In the genomic region with DNA sequence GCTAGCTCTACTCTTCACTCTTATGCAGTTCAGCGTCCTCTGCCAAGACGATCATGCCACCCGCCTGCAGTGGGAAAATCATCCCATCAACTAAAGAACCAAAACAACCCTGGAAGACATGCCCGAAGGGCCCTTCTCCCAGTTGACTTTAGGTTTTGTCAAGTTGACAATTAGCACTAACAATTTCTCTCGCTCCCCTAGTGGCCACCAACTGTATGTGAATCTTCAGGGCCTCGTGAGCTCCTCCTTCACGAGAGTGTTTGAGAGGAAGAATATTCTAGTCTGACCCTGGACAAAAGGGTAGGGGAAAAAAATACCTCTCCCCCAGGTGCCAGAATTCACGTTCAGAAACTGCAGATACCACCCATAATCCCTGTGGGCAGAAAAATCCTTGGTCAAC, we compare ENCODE assay signal across 18 mouse cellular contexts.
DNase-seq lines count a peak whose midpoint lies in the region; ATAC-seq and TF ChIP-seq lines count a peak whose summit lies in the region.
"Had no signal": no experiment of that assay in that cellular context is flagged by ENCODE, and none has a peak within 500 bp of the region (broad histone marks: within the 10 kb centered on the region; RNA-seq: fewer than 3 reads in every experiment).

No protein-coding gene starts in this region.

- TF ChIP-seq EP300 in liver, postnatal 0 days (IDR thresholded peaks at IDR 0.05; ENCODE audit: low read depth): no peak
- TF ChIP-seq EP300 in CH12.LX (IDR thresholded peaks at IDR 0.05; ENCODE audit: low read length): no peak

- no peak for TF ChIP-seq POLR2A in CH12.LX (IDR thresholded peaks at IDR 0.05; ENCODE audit: low read depth, low read length)
- no peak for TF ChIP-seq POLR2A in brain, embryonic 14.5 days (IDR thresholded peaks at IDR 0.05; ENCODE audit: borderline replicate concordance, extremely low read depth, insufficient read depth, insufficient read length, poor library complexity, severe bottlenecking)

- no peak overlapping the region for H3K9ac ChIP-seq in forebrain, postnatal 0 days
- no peak overlapping the region for H3K9ac ChIP-seq in forebrain, embryonic 15.5 days (replicated peaks)
- H3K9ac ChIP-seq in liver, postnatal 0 days (replicated peaks): no peak overlapping the region
- no peak overlapping the region for H3K9ac ChIP-seq in liver, embryonic 12.5 days
- H3K9ac ChIP-seq in CH12.LX (ENCODE audit: insufficient read depth, low read depth): no peak overlapping the region
- H3K9ac ChIP-seq: neural tube, embryonic 15.5 days; stomach, embryonic 15.5 days had no signal

- ATAC-seq in forebrain, postnatal 0 days: no peak
- ATAC-seq in forebrain, embryonic 15.5 days (replicated peaks): no peak
- ATAC-seq in liver, postnatal 0 days: no peak
- ATAC-seq in liver, embryonic 12.5 days: no peak
- ATAC-seq: CD4-positive, CD25-positive, alpha-beta regulatory T cell, adult 4 months had no signal

- peak; percentile 57 for TF ChIP-seq CTCF in forebrain, postnatal 0 days (IDR thresholded peaks at IDR 0.05; ENCODE audit: low read depth)
- peak; percentile 30; the same call in 1 of the 2 replicates for TF ChIP-seq CTCF in liver, postnatal 0 days (IDR thresholded peaks at IDR 0.05; ENCODE audit: low read depth)
- peak; percentile 46 to 52; a peak in 3 of 4 replicates for TF ChIP-seq CTCF in CH12.LX (conservative IDR thresholded peaks at IDR 0.05 in 1 of 2, IDR thresholded peaks at IDR 0.05 in 1 of 2; ENCODE audit: low read depth in 2 of 2, low read length in 2 of 2)
- peak; percentile 45; the same call in 1 of the 2 replicates for TF ChIP-seq CTCF in brain, embryonic 14.5 days (IDR thresholded peaks at IDR 0.05; ENCODE audit: borderline replicate concordance, extremely low read depth, insufficient read depth, insufficient read length)

- no peaks in the 10 kb centered on the region for H3K27me3 ChIP-seq in forebrain, postnatal 0 days (ENCODE audit: insufficient read depth, low read length)
- no peaks in the 10 kb centered on the region for H3K27me3 ChIP-seq in forebrain, embryonic 15.5 days
- H3K27me3 ChIP-seq in liver, postnatal 0 days (ENCODE audit: insufficient read depth, low read length): no peaks in the 10 kb centered on the region
- no peaks in the 10 kb centered on the region for H3K27me3 ChIP-seq in liver, embryonic 12.5 days (replicated peaks)
- H3K27me3 ChIP-seq in CH12.LX (replicated peaks): no peaks in the 10 kb centered on the region
- H3K27me3 ChIP-seq: megakaryocyte, embryonic 14.5 days; neural tube, embryonic 15.5 days; stomach, embryonic 15.5 days had no signal

- dilution Hi-C loops in CH12.LX (cut with MboI; ENCODE audit: extremely low pct_ligation_motif_present, extremely low pct_unique_long_range_greater_than_20kb, low sequenced_read_pairs): no loop called here

- no peaks in the 10 kb centered on the region for H3K9me3 ChIP-seq in forebrain, postnatal 0 days (ENCODE audit: low read length)
- no peaks in the 10 kb centered on the region for H3K9me3 ChIP-seq in forebrain, embryonic 15.5 days
- no peaks in the 10 kb centered on the region for H3K9me3 ChIP-seq in liver, postnatal 0 days (ENCODE audit: low read length)
- H3K9me3 ChIP-seq in liver, embryonic 12.5 days (replicated peaks): no peaks in the 10 kb centered on the region
- H3K9me3 ChIP-seq in CH12.LX (replicated peaks; ENCODE audit: low read length): peaks cover under 1% of the 10 kb centered on the region
- H3K9me3 ChIP-seq: neural tube, embryonic 15.5 days; stomach, embryonic 15.5 days had no signal

- no peaks in the 10 kb centered on the region for H3K79me2 ChIP-seq in CH12.LX (replicated peaks; ENCODE audit: control insufficient read depth, extremely low read depth, insufficient read depth, poor library complexity, severe bottlenecking)

- H3K27ac ChIP-seq in forebrain, postnatal 0 days (ENCODE audit: low read depth, low read length): no peak overlapping the region
- H3K27ac ChIP-seq in forebrain, embryonic 15.5 days (replicated peaks): no peak overlapping the region
- H3K27ac ChIP-seq in liver, postnatal 0 days (ENCODE audit: low read depth): no peak overlapping the region
- no peak overlapping the region for H3K27ac ChIP-seq in liver, embryonic 12.5 days
- H3K27ac ChIP-seq in CH12.LX (ENCODE audit: insufficient read depth, low read depth): no peak overlapping the region
- H3K27ac ChIP-seq: neural tube, embryonic 15.5 days; stomach, embryonic 15.5 days had no signal

- TF ChIP-seq RAD21 in CH12.LX (IDR thresholded peaks at IDR 0.05; ENCODE audit: low read depth, low read length): peak; percentile 34

- WGBS in forebrain, postnatal 0 days: 61% methylated on average over 8 of the region's 8 CpGs
- 63% methylated on average over 8 of the region's 8 CpGs for WGBS in forebrain, embryonic 15.5 days
- WGBS in liver, postnatal 0 days (ENCODE audit: insufficient replicate concordance): 52% methylated on average over 8 of the region's 8 CpGs
- WGBS in liver, embryonic 12.5 days (ENCODE audit: insufficient replicate concordance): 47% methylated on average over 8 of the region's 8 CpGs

- H3K36me3 ChIP-seq in forebrain, postnatal 0 days (ENCODE audit: insufficient read depth): no peaks in the 10 kb centered on the region
- no peaks in the 10 kb centered on the region for H3K36me3 ChIP-seq in forebrain, embryonic 15.5 days
- H3K36me3 ChIP-seq in liver, postnatal 0 days (replicated peaks; ENCODE audit: insufficient read depth, low read length): no peaks in the 10 kb centered on the region
- no peaks in the 10 kb centered on the region for H3K36me3 ChIP-seq in liver, embryonic 12.5 days
- peaks cover 0 to 41% of the 10 kb centered on the region in 2 experiments for H3K36me3 ChIP-seq in CH12.LX (replicated peaks in 1 of 2; ENCODE audit: control insufficient read depth in 1 of 2, insufficient read depth in 1 of 2, low read length in 1 of 2)
- H3K36me3 ChIP-seq: neural tube, embryonic 15.5 days; stomach, embryonic 15.5 days had no signal

- in situ Hi-C loops in CH12.LX (cut with MboI; ENCODE audit: low pct_ligation_motif_present, low pct_unique_long_range_greater_than_20kb, low sequenced_read_pairs): no loop called here

- peak; percentile 14 for DNase-seq in forebrain, postnatal 0 days
- DNase-seq in liver, postnatal 0 days: no peak
- peak; percentile 18 for DNase-seq in CH12.LX (ENCODE audit: extremely low read depth)
- no peak for DNase-seq in brain, embryonic 14.5 days (ENCODE audit: low read depth)
- DNase-seq in heart, adult 18-20 months: no peak
- no peak for DNase-seq in kidney, postnatal 10 days
- DNase-seq: cerebellum, adult 11 months; gastrocnemius, postnatal 14 days; kidney, postnatal 36 days; right cerebral cortex, adult 18-20 months; thymus, postnatal 14 days had no signal

- no peak overlapping the region for H3K4me2 ChIP-seq in forebrain, postnatal 0 days (ENCODE audit: low read depth)
- H3K4me2 ChIP-seq in forebrain, embryonic 15.5 days (replicated peaks): no peak overlapping the region
- H3K4me2 ChIP-seq in liver, postnatal 0 days (ENCODE audit: low read depth, low read length): no peak overlapping the region
- no peak overlapping the region for H3K4me2 ChIP-seq in liver, embryonic 12.5 days
- H3K4me2 ChIP-seq in CH12.LX (ENCODE audit: insufficient read depth, low read depth, poor library complexity, severe bottlenecking): no peak overlapping the region
- H3K4me2 ChIP-seq: heart, embryonic 11.5 days; neural tube, embryonic 15.5 days; stomach, embryonic 15.5 days had no signal

- no peak overlapping the region for H3K4me3 ChIP-seq in forebrain, postnatal 0 days (ENCODE audit: low read depth, low read length)
- H3K4me3 ChIP-seq in forebrain, embryonic 15.5 days: no peak overlapping the region
- no peak overlapping the region for H3K4me3 ChIP-seq in liver, postnatal 0 days (ENCODE audit: low read depth, low read length)
- no peak overlapping the region for H3K4me3 ChIP-seq in liver, embryonic 12.5 days
- H3K4me3 ChIP-seq in CH12.LX (replicated peaks in 1 of 3; ENCODE audit: low read depth in 2 of 3, low read length in 2 of 3, poor library complexity in 1 of 3): no peak overlapping the region
- H3K4me3 ChIP-seq: megakaryocyte, embryonic 14.5 days; neural tube, embryonic 15.5 days; stomach, embryonic 15.5 days had no signal

- H3K4me1 ChIP-seq in forebrain, postnatal 0 days (ENCODE audit: insufficient read depth): no peaks in the 10 kb centered on the region
- H3K4me1 ChIP-seq in forebrain, embryonic 15.5 days: no peaks in the 10 kb centered on the region
- H3K4me1 ChIP-seq in liver, postnatal 0 days (ENCODE audit: insufficient read depth): no peaks in the 10 kb centered on the region
- H3K4me1 ChIP-seq in liver, embryonic 12.5 days: no peaks in the 10 kb centered on the region
- H3K4me1 ChIP-seq in CH12.LX (ENCODE audit: control insufficient read depth in 1 of 2, insufficient read depth in 2 of 2): no peaks in the 10 kb centered on the region
- H3K4me1 ChIP-seq: megakaryocyte, embryonic 14.5 days; stomach, embryonic 15.5 days had no signal

TF ChIP-seq in CH12.LX, 34 proteins besides CTCF, POLR2A, EP300 and RAD21:
- TF ChIP-seq NELFE (IDR thresholded peaks at IDR 0.05; ENCODE audit: low read depth, low read length) (no peak), ELF1 (IDR thresholded peaks at IDR 0.05; ENCODE audit: low read depth, low read length) (no peak), SMC3 (IDR thresholded peaks at IDR 0.05; ENCODE audit: low read depth, low read length) (peak; percentile 36)

Comparison
In these comparisons a context has a peak if more than half of its experiments do, and no peak if none do; other contexts are left out.
1. DNase-seq: peak in forebrain, postnatal 0 days (single experiment) and CH12.LX (single experiment); none in liver, postnatal 0 days (single experiment), brain, embryonic 14.5 days (single experiment), heart, adult 18-20 months (0 of 2) and kidney, postnatal 10 days (single experiment).
2. Peak in every context shown above with its lines, with median percentiles within 50 percentile points of each other: CTCF ChIP-seq.